Mouse (Mus musculus): Measurements from ENCODE around the gene Fermt2. TPM values are rescaled to one million over a fixed set of nuclear protein-coding genes. Genes with fewer than 3 reads are reported as not detected.
"Not testable (repeated sequence)": the region's sequence is repeated elsewhere in the genome, so short reads cannot be mapped to it uniquely, and the experiment has no call there.

Fermt2 gene
- polyA plus RNA-seq, 1 experiment from 2014 or later: 65.8 TPM

- Histone ChIP-seq H3K4me3 (ENCODE audit: low read depth, low read length) (no peak overlapping the region), H3K27me3 (ENCODE audit: control insufficient read depth, insufficient read depth, low read length) (no peaks in the 10 kb centered on the region), H3K9me3 (ENCODE audit: control insufficient read depth, low read length) (no peaks in the 10 kb centered on the region; the same call in 1 of the 2 replicates), H3K36me3 (ENCODE audit: control insufficient read depth, insufficient read depth, low read length) (peaks cover 12% of the 10 kb centered on the region), H3K4me2 (no peak overlapping the region), H3K4me1 (ENCODE audit: control insufficient read depth, insufficient read depth, low read length) (no peaks in the 10 kb centered on the region), H3K27ac (ENCODE audit: low read depth, low read length) (no peak overlapping the region), H3K9ac (ENCODE audit: low read length) (no peak overlapping the region)
- ATAC-seq (ENCODE audit: low FRiP score) (no peak), DNase-seq (ENCODE audit: low spot score, missing footprints) (no peak)
- 85% methylated on average over 3 of the region's 3 CpGs for WGBS
These were observed 51.4 kb downstream of the Fermt2 start for GRCm38 (mm10) chr14:45478515-45478914.

GRCm38 (mm10) chr14:45477651-45478050, 52.3 kb downstream of the Fermt2 start:
- Histone ChIP-seq H3K27me3 (ENCODE audit: control insufficient read depth, insufficient read depth, low read length) (no peaks in the 10 kb centered on the region), H3K9me3 (ENCODE audit: control insufficient read depth, low read length) (no peaks in the 10 kb centered on the region; the same call in 1 of the 2 replicates), H3K36me3 (ENCODE audit: control insufficient read depth, insufficient read depth, low read length) (peaks cover 14% of the 10 kb centered on the region), H3K27ac (ENCODE audit: low read depth, low read length) (no peak overlapping the region), H3K4me2 (no peak overlapping the region), H3K4me3 (ENCODE audit: low read depth, low read length) (no peak overlapping the region), H3K9ac (ENCODE audit: low read length) (no peak overlapping the region), H3K4me1 (ENCODE audit: control insufficient read depth, insufficient read depth, low read length) (no peaks in the 10 kb centered on the region)
- 63% methylated on average over 8 of the region's 8 CpGs for WGBS
- ATAC-seq (ENCODE audit: low FRiP score) (no peak), DNase-seq (ENCODE audit: low spot score, missing footprints) (no peak)

- Histone ChIP-seq H3K27ac (ENCODE audit: low read depth, low read length) (no peak overlapping the region), H3K4me3 (ENCODE audit: low read depth, low read length) (no peak overlapping the region), H3K9ac (ENCODE audit: low read length) (no peak overlapping the region), H3K36me3 (ENCODE audit: control insufficient read depth, insufficient read depth, low read length) (peaks cover 14% of the 10 kb centered on the region), H3K9me3 (ENCODE audit: control insufficient read depth, low read length) (no peaks in the 10 kb centered on the region; the same call in 1 of the 2 replicates), H3K4me1 (ENCODE audit: control insufficient read depth, insufficient read depth, low read length) (no peaks in the 10 kb centered on the region), H3K27me3 (ENCODE audit: control insufficient read depth, insufficient read depth, low read length) (no peaks in the 10 kb centered on the region), H3K4me2 (no peak overlapping the region)
- 92% methylated on average over 7 of the region's 7 CpGs for WGBS
- ATAC-seq (ENCODE audit: low FRiP score): no peak
- no peak for DNase-seq (ENCODE audit: low spot score, missing footprints)
These were observed 52.9 kb downstream of the Fermt2 start for GRCm38 (mm10) chr14:45476990-45477389.

GRCm38 (mm10) chr14:45472536-45472935, 57.4 kb downstream of the Fermt2 start:
- H3K9ac ChIP-seq (ENCODE audit: low read length): no peak overlapping the region
- peaks cover 3% of the 10 kb centered on the region; the same call in 1 of the 2 replicates for H3K9me3 ChIP-seq (ENCODE audit: control insufficient read depth, low read length)
- H3K4me2 ChIP-seq: no peak overlapping the region
- H3K36me3 ChIP-seq (ENCODE audit: control insufficient read depth, insufficient read depth, low read length): peaks cover 16% of the 10 kb centered on the region
- WGBS: 93% methylated on average over 10 of the region's 10 CpGs
- no peak overlapping the region for H3K27ac ChIP-seq (ENCODE audit: low read depth, low read length)
- DNase-seq (ENCODE audit: low spot score, missing footprints) (no peak), ATAC-seq (ENCODE audit: low FRiP score) (no peak)
- H3K27me3 ChIP-seq (ENCODE audit: control insufficient read depth, insufficient read depth, low read length): no peaks in the 10 kb centered on the region
- no peaks in the 10 kb centered on the region for H3K4me1 ChIP-seq (ENCODE audit: control insufficient read depth, insufficient read depth, low read length)
- H3K4me3 ChIP-seq (ENCODE audit: low read depth, low read length): no peak overlapping the region

GRCm38 (mm10) chr14:45469446-45469845, 60.5 kb downstream of the Fermt2 start:
- H3K4me1 ChIP-seq (ENCODE audit: control insufficient read depth, insufficient read depth, low read length): no peaks in the 10 kb centered on the region
- DNase-seq (ENCODE audit: low spot score, missing footprints): no peak
- H3K9ac ChIP-seq (ENCODE audit: low read length): no peak overlapping the region
- no peak overlapping the region for H3K27ac ChIP-seq (ENCODE audit: low read depth, low read length)
- no peak overlapping the region for H3K4me3 ChIP-seq (ENCODE audit: low read depth, low read length)
- H3K36me3 ChIP-seq (ENCODE audit: control insufficient read depth, insufficient read depth, low read length): peaks cover 16% of the 10 kb centered on the region
- peaks cover 3% of the 10 kb centered on the region; the same call in 1 of the 2 replicates for H3K9me3 ChIP-seq (ENCODE audit: control insufficient read depth, low read length)
- H3K27me3 ChIP-seq (ENCODE audit: control insufficient read depth, insufficient read depth, low read length): no peaks in the 10 kb centered on the region
- no peak for ATAC-seq (ENCODE audit: low FRiP score)
- 93% methylated on average over 8 of the region's 8 CpGs for WGBS
- no peak overlapping the region for H3K4me2 ChIP-seq

- H3K4me3 ChIP-seq (ENCODE audit: low read depth, low read length); H3K9ac ChIP-seq (ENCODE audit: low read length); DNase-seq (ENCODE audit: low spot score, missing footprints); ATAC-seq (ENCODE audit: low FRiP score); H3K4me2 ChIP-seq; H3K9me3 ChIP-seq (ENCODE audit: control insufficient read depth, low read length); H3K27ac ChIP-seq (ENCODE audit: low read depth, low read length); H3K27me3 ChIP-seq (ENCODE audit: control insufficient read depth, insufficient read depth, low read length): not testable (repeated sequence)
- Histone ChIP-seq H3K36me3 (ENCODE audit: control insufficient read depth, insufficient read depth, low read length) (peaks cover 14% of the 10 kb centered on the region), H3K4me1 (ENCODE audit: control insufficient read depth, insufficient read depth, low read length) (peaks cover 16% of the 10 kb centered on the region)
- 90% methylated on average over 8 of the region's 8 CpGs for WGBS
These were observed 63.5 kb downstream of the Fermt2 start for GRCm38 (mm10) chr14:45466371-45466770.

GRCm38 (mm10) chr14:45464036-45465035, 65.6 kb downstream of the Fermt2 start:
- Histone ChIP-seq H3K4me2 (no peak overlapping the region), H3K9ac (ENCODE audit: low read length) (no peak overlapping the region), H3K9me3 (ENCODE audit: control insufficient read depth, low read length) (no peaks in the 10 kb centered on the region; the same call in 1 of the 2 replicates), H3K4me1 (ENCODE audit: control insufficient read depth, insufficient read depth, low read length) (peaks cover 16% of the 10 kb centered on the region), H3K27ac (ENCODE audit: low read depth, low read length) (no peak overlapping the region), H3K4me3 (ENCODE audit: low read depth, low read length) (no peak overlapping the region), H3K36me3 (ENCODE audit: control insufficient read depth, insufficient read depth, low read length) (peaks cover 6% of the 10 kb centered on the region), H3K27me3 (ENCODE audit: control insufficient read depth, insufficient read depth, low read length) (no peaks in the 10 kb centered on the region)
- WGBS: 69% methylated on average over 19 of the region's 19 CpGs
- ATAC-seq (ENCODE audit: low FRiP score) (no peak), DNase-seq (ENCODE audit: low spot score, missing footprints) (no peak)

GRCm38 (mm10) chr14:45463599-45463998, 66.3 kb downstream of the Fermt2 start:
- ATAC-seq (ENCODE audit: low FRiP score) (peak; percentile 65; the same call in 1 of the 2 replicates), DNase-seq (ENCODE audit: low spot score, missing footprints) (peak; percentile 92)
- Histone ChIP-seq H3K9ac (ENCODE audit: low read length) (peak overlapping the region; percentile 20; the same call in 1 of the 2 replicates), H3K9me3 (ENCODE audit: control insufficient read depth, low read length) (no peaks in the 10 kb centered on the region), H3K27me3 (ENCODE audit: control insufficient read depth, insufficient read depth, low read length) (no peaks in the 10 kb centered on the region), H3K4me1 (ENCODE audit: control insufficient read depth, insufficient read depth, low read length) (peaks cover 16% of the 10 kb centered on the region), H3K27ac (ENCODE audit: low read depth, low read length) (peak overlapping the region; percentile 65), H3K4me3 (ENCODE audit: low read depth, low read length) (no peak overlapping the region), H3K36me3 (ENCODE audit: control insufficient read depth, insufficient read depth, low read length) (peaks cover 4% of the 10 kb centered on the region), H3K4me2 (no peak overlapping the region)
- WGBS: 12% methylated on average over 10 of the region's 10 CpGs

- no peak overlapping the region for H3K4me2 ChIP-seq
- DNase-seq (ENCODE audit: low spot score, missing footprints) (no peak), ATAC-seq (ENCODE audit: low FRiP score) (peak; percentile 65)
- H3K27ac ChIP-seq (ENCODE audit: low read depth, low read length): peak overlapping the region; percentile 65
- peaks cover 16% of the 10 kb centered on the region for H3K4me1 ChIP-seq (ENCODE audit: control insufficient read depth, insufficient read depth, low read length)
- peaks cover 3% of the 10 kb centered on the region for H3K36me3 ChIP-seq (ENCODE audit: control insufficient read depth, insufficient read depth, low read length)
- 35% methylated on average over 10 of the region's 10 CpGs for WGBS
- peak overlapping the region; percentile 44 for H3K9ac ChIP-seq (ENCODE audit: low read length)
- no peaks in the 10 kb centered on the region for H3K9me3 ChIP-seq (ENCODE audit: control insufficient read depth, low read length)
- H3K4me3 ChIP-seq (ENCODE audit: low read depth, low read length): no peak overlapping the region
- no peaks in the 10 kb centered on the region for H3K27me3 ChIP-seq (ENCODE audit: control insufficient read depth, insufficient read depth, low read length)
These were observed 66.9 kb downstream of the Fermt2 start for GRCm38 (mm10) chr14:45462875-45463475.
